Mouse (Mus musculus): ENCODE data around the gene Rerg.

DNA sequence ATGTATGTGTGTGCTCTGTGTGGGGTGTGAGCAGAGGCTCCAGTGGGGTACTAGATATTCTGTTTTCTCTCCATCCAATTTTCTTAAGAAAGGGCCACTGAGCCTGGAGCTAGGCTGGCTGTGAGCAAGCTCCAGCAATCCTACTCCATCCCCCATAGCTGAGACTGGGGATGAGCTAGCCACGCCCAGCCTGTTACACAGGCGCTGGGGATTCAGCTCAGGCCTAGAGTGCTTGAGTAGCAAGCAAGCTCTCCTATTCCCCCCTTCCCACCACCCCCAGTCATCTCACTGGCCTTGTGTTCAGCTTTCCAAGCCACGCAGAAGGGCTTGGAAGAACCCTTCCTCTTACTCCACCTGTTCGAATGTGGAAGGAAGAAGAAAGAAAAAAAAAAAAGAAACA, 7.2 kb downstream of the Rerg start:
- TF ChIP-seq CTCF (IDR thresholded peaks at IDR 0.05; ENCODE audit: low read depth) (no peak), EP300 (optimal IDR thresholded peaks at IDR 0.05) (no peak)

All from stomach, postnatal 0 days (tissue).